Mouse (Mus musculus) neural tube, embryonic 13.5 days (tissue): ENCODE measurements at regions not wholly inside any gene's neighbourhood (a gene's known extent, or its start where the extent isn't known, plus 50 kb on each side); places are given as distances from the start of the nearest gene placed in this dataset.

Experiments used
- ATAC-seq: fragments of 200-750 bp; cut with Nextera tagmentation; 2 replicates; pipeline ENCODE4 v1.8.0; 2017; ENCODE audit warnings: low read depth, mild to moderate bottlenecking, moderate TSS enrichment, moderate library complexity
- H3K27ac ChIP-seq: fragments of 300-500 bp; sonication (generic); replicated peaks from 2 replicates; pipeline ENCODE4 v1.5.1; 2015; ENCODE audit warnings: moderate library complexity, mild to moderate bottlenecking, inconsistent platforms
- H3K27me3 ChIP-seq: fragments of 300-500 bp; sonication (generic); 2 replicates; pipeline ENCODE4 v1.6.1; 2015; ENCODE audit warnings: mild to moderate bottlenecking, inconsistent platforms
- H3K36me3 ChIP-seq: fragments of 300-500 bp; sonication (generic); 2 replicates; pipeline ENCODE4 v1.6.1; 2015; ENCODE audit warnings: mild to moderate bottlenecking, inconsistent platforms
- H3K4me1 ChIP-seq: fragments of 300-500 bp; sonication (generic); replicated peaks from 2 replicates; pipeline ENCODE4 v1.6.1; 2015; ENCODE audit warnings: inconsistent platforms
- H3K4me2 ChIP-seq: fragments of 300-500 bp; sonication (generic); 2 replicates; pipeline ENCODE4 v1.6.1; 2015; ENCODE audit warnings: inconsistent platforms, mild to moderate bottlenecking, moderate library complexity
- H3K4me3 ChIP-seq: fragments of 300-500 bp; sonication (generic); 2 replicates; pipeline ENCODE4 v1.5.1; 2015; ENCODE audit warnings: mild to moderate bottlenecking, inconsistent platforms
- H3K9ac ChIP-seq: fragments of 300-500 bp; sonication (generic); 2 replicates; pipeline ENCODE4 v1.6.1; 2015; ENCODE audit warnings: moderate library complexity, mild to moderate bottlenecking, inconsistent platforms
- H3K9me3 ChIP-seq: fragments of 300-500 bp; sonication (generic); 2 replicates; pipeline ENCODE4 v1.6.1; 2016; ENCODE audit warnings: inconsistent platforms
- WGBS: fragments of 180-500 bp; shearing (Covaris S2); methylation state at CpG from one replicate; pipeline ENCODE4 v1.1.7; 2015; 5-methylcytosine and 5-hydroxymethylcytosine counted together

- H3K9ac ChIP-seq: no peak overlapping the region
- H3K27ac ChIP-seq: no peak overlapping the region
- H3K27me3 ChIP-seq: no peaks in the 10 kb centered on the region; the same call in 1 of the 2 replicates
- H3K36me3 ChIP-seq: no peaks in the 10 kb centered on the region
- 57% methylated on average over 11 of the region's 11 CpGs for WGBS
- peaks cover 7% of the 10 kb centered on the region for H3K4me1 ChIP-seq
- no peak overlapping the region for H3K4me3 ChIP-seq
- H3K9me3 ChIP-seq: no peaks in the 10 kb centered on the region
- H3K4me2 ChIP-seq: no peak overlapping the region
- ATAC-seq: no peak
These were observed 156.6 kb upstream of the Spdye4c start for GRCm38 (mm10) chr2:128434200-128434977.

- WGBS: 94% methylated on average over 3 of the region's 3 CpGs
- no peak for ATAC-seq
These were observed 154.6 kb upstream of the Spdye4c start for GRCm38 (mm10) chr2:128436378-128436777.

GRCm38 (mm10) chr2:128437698-128438097 lies 153.3 kb upstream of the Spdye4c start:
- H3K9me3 ChIP-seq: no peaks in the 10 kb centered on the region
- no peak overlapping the region for H3K9ac ChIP-seq
- ATAC-seq: no peak
- WGBS: 70% methylated on average over 7 of the region's 7 CpGs
- peaks cover 13% of the 10 kb centered on the region for H3K4me1 ChIP-seq
- H3K27ac ChIP-seq: no peak overlapping the region
- H3K4me2 ChIP-seq: no peak overlapping the region
- H3K4me3 ChIP-seq: no peak overlapping the region
- H3K27me3 ChIP-seq: no peaks in the 10 kb centered on the region; the same call in 1 of the 2 replicates
- no peaks in the 10 kb centered on the region for H3K36me3 ChIP-seq

More at GRCm38 (mm10) chr2:128436378-128436777, 154.6 kb upstream of the Spdye4c start:
- H3K4me3 ChIP-seq: no peak overlapping the region
- H3K9ac ChIP-seq: no peak overlapping the region
- no peaks in the 10 kb centered on the region for H3K9me3 ChIP-seq
- peaks cover 10% of the 10 kb centered on the region for H3K4me1 ChIP-seq
- H3K27me3 ChIP-seq: no peaks in the 10 kb centered on the region; the same call in 1 of the 2 replicates
- H3K27ac ChIP-seq: no peak overlapping the region
- H3K4me2 ChIP-seq: no peak overlapping the region
- H3K36me3 ChIP-seq: no peaks in the 10 kb centered on the region

- Histone ChIP-seq H3K36me3 (no peaks in the 10 kb centered on the region), H3K9ac (no peak overlapping the region), H3K27ac (no peak overlapping the region), H3K27me3 (no peaks in the 10 kb centered on the region; the same call in 1 of the 2 replicates), H3K4me1 (peaks cover 13% of the 10 kb centered on the region), H3K9me3 (no peaks in the 10 kb centered on the region), H3K4me3 (no peak overlapping the region), H3K4me2 (no peak overlapping the region)
- WGBS: 61% methylated on average over 12 of the region's 12 CpGs
- ATAC-seq: no peak
These were observed 152.7 kb upstream of the Spdye4c start for GRCm38 (mm10) chr2:128438161-128438822.

- Histone ChIP-seq H3K9ac (no peak overlapping the region), H3K9me3 (no peaks in the 10 kb centered on the region), H3K36me3 (no peaks in the 10 kb centered on the region), H3K27ac (no peak overlapping the region), H3K4me1 (peaks cover 13% of the 10 kb centered on the region), H3K4me3 (no peak overlapping the region), H3K4me2 (no peak overlapping the region), H3K27me3 (no peaks in the 10 kb centered on the region; the same call in 1 of the 2 replicates)
- no peak for ATAC-seq
- 78% methylated on average over 2 of the region's 2 CpGs for WGBS
These were observed 152.1 kb upstream of the Spdye4c start for GRCm38 (mm10) chr2:128438897-128439296.

GRCm38 (mm10) chr2:128444599-128445011 lies 146.4 kb upstream of the Spdye4c start:
- no peak overlapping the region for H3K4me3 ChIP-seq
- H3K27me3 ChIP-seq: no peaks in the 10 kb centered on the region
- 51% methylated on average over 7 of the region's 7 CpGs for WGBS
- H3K9ac ChIP-seq: no peak overlapping the region
- no peak overlapping the region for H3K4me2 ChIP-seq
- no peaks in the 10 kb centered on the region for H3K36me3 ChIP-seq
- no peaks in the 10 kb centered on the region for H3K9me3 ChIP-seq
- H3K27ac ChIP-seq: no peak overlapping the region
- ATAC-seq: no peak; the same call in 1 of the 2 replicates
- H3K4me1 ChIP-seq: 0 out of 2 replicates have a peak, but pooled peaks cover 14% of the 10 kb centered on the region

- ATAC-seq: no peak
- no peak overlapping the region for H3K4me3 ChIP-seq
- 95% methylated on average over 5 of the region's 5 CpGs for WGBS
- 0 out of 2 replicates have a peak, but pooled peaks cover 14% of the 10 kb centered on the region for H3K4me1 ChIP-seq
- no peaks in the 10 kb centered on the region for H3K9me3 ChIP-seq
- no peak overlapping the region for H3K4me2 ChIP-seq
- H3K9ac ChIP-seq: no peak overlapping the region
- H3K27ac ChIP-seq: no peak overlapping the region
- no peaks in the 10 kb centered on the region for H3K27me3 ChIP-seq
- no peaks in the 10 kb centered on the region for H3K36me3 ChIP-seq
These were observed 145.6 kb upstream of the Spdye4c start for GRCm38 (mm10) chr2:128445443-128445842.

GRCm38 (mm10) chr2:128449294-128449693 lies 141.7 kb upstream of the Spdye4c start:
- H3K4me3 ChIP-seq: no peak overlapping the region
- WGBS: 69% methylated on average over 3 of the region's 3 CpGs
- no peaks in the 10 kb centered on the region for H3K36me3 ChIP-seq
- no peaks in the 10 kb centered on the region for H3K27me3 ChIP-seq
- ATAC-seq: no peak
- H3K4me1 ChIP-seq: 0 out of 2 replicates have a peak, but pooled peaks cover 5% of the 10 kb centered on the region
- H3K9me3 ChIP-seq: no peaks in the 10 kb centered on the region
- no peak overlapping the region for H3K27ac ChIP-seq
- no peak overlapping the region for H3K9ac ChIP-seq
- H3K4me2 ChIP-seq: no peak overlapping the region

GRCm38 (mm10) chr2:128450045-128450444 lies 141.0 kb upstream of the Spdye4c start:
- no peak overlapping the region for H3K4me3 ChIP-seq
- 89% methylated on average over 4 of the region's 4 CpGs for WGBS
- H3K27me3 ChIP-seq: no peaks in the 10 kb centered on the region
- no peaks in the 10 kb centered on the region for H3K36me3 ChIP-seq
- no peaks in the 10 kb centered on the region for H3K4me1 ChIP-seq
- no peak for ATAC-seq
- no peak overlapping the region for H3K4me2 ChIP-seq
- H3K27ac ChIP-seq: no peak overlapping the region
- H3K9me3 ChIP-seq: no peaks in the 10 kb centered on the region
- H3K9ac ChIP-seq: no peak overlapping the region

- no peaks in the 10 kb centered on the region for H3K27me3 ChIP-seq
- no peak overlapping the region for H3K4me3 ChIP-seq
- WGBS: 78% methylated on average over 5 of the region's 5 CpGs
- H3K4me2 ChIP-seq: no peak overlapping the region
- no peak for ATAC-seq
- H3K9me3 ChIP-seq: no peaks in the 10 kb centered on the region
- H3K36me3 ChIP-seq: no peaks in the 10 kb centered on the region
- no peak overlapping the region for H3K27ac ChIP-seq
- H3K4me1 ChIP-seq: no peaks in the 10 kb centered on the region
- H3K9ac ChIP-seq: no peak overlapping the region
These were observed 139.3 kb upstream of the Spdye4c start for GRCm38 (mm10) chr2:128451554-128452239.

GRCm38 (mm10) chr2:128452582-128452981 lies 138.4 kb upstream of the Spdye4c start:
- no peaks in the 10 kb centered on the region for H3K9me3 ChIP-seq
- no peaks in the 10 kb centered on the region for H3K36me3 ChIP-seq
- H3K4me1 ChIP-seq: no peaks in the 10 kb centered on the region
- no peak overlapping the region for H3K27ac ChIP-seq
- H3K9ac ChIP-seq: no peak overlapping the region
- H3K4me2 ChIP-seq: no peak overlapping the region
- 93% methylated on average over 1 of the region's 1 CpGs for WGBS
- no peaks in the 10 kb centered on the region for H3K27me3 ChIP-seq
- H3K4me3 ChIP-seq: no peak overlapping the region
- no peak for ATAC-seq

- H3K27ac ChIP-seq: no peak overlapping the region
- no peak overlapping the region for H3K9ac ChIP-seq
- no peak overlapping the region for H3K4me3 ChIP-seq
- H3K9me3 ChIP-seq: no peaks in the 10 kb centered on the region
- no peaks in the 10 kb centered on the region for H3K36me3 ChIP-seq
- 84% methylated on average over 13 of the region's 13 CpGs for WGBS
- H3K4me2 ChIP-seq: no peak overlapping the region
- H3K4me1 ChIP-seq: no peaks in the 10 kb centered on the region
- ATAC-seq: no peak
- H3K27me3 ChIP-seq: no peaks in the 10 kb centered on the region
These were observed 136.5 kb upstream of the Spdye4c start for GRCm38 (mm10) chr2:128454509-128454908.
